Mouse (Mus musculus) limb, embryonic 14.5 days (tissue): Measurements from ENCODE around the gene Grid1. TPM values are rescaled to one million over a fixed set of nuclear protein-coding genes. Genes with fewer than 3 reads are reported as not detected.

ENCODE experiments used
- ATAC-seq: fragments of 200-750 bp; cut with Nextera tagmentation; 2 replicates; pipeline ENCODE4 v1.8.0; 2017; ENCODE audit warnings: low read depth, moderate number of reproducible peaks, moderate TSS enrichment; ENCODE audit not compliant: low FRiP score
- DNase-seq: peaks from one replicate; pipeline ENCODE4 v3.0.0-alpha.2; 2015; ENCODE audit warnings: low spot score
- H3K27ac ChIP-seq: fragments of 300-500 bp; sonication (generic); replicated peaks from 2 replicates; pipeline ENCODE4 v1.5.1; 2014; ENCODE audit warnings: low read depth, mild to moderate bottlenecking, low read length, moderate library complexity, mixed read lengths
- H3K27me3 ChIP-seq: fragments of 300-500 bp; sonication (generic); 2 replicates; pipeline ENCODE4 v1.6.1; 2014; ENCODE audit warnings: low read length, mixed read lengths; ENCODE audit not compliant: control insufficient read depth, insufficient read depth
- H3K36me3 ChIP-seq: fragments of 300-500 bp; sonication (generic); 2 replicates; pipeline ENCODE4 v1.6.1; 2014; ENCODE audit warnings: mild to moderate bottlenecking, low read length, moderate library complexity, mixed read lengths; ENCODE audit not compliant: control insufficient read depth, insufficient read depth
- H3K4me1 ChIP-seq: fragments of 300-500 bp; sonication (generic); 2 replicates; pipeline ENCODE4 v1.6.1; 2014; ENCODE audit warnings: antibody characterized with exemption, low read length, mixed read lengths; ENCODE audit not compliant: control insufficient read depth, insufficient read depth
- H3K4me2 ChIP-seq: fragments of 300-500 bp; sonication (generic); replicated peaks from 2 replicates; pipeline ENCODE4 v1.6.1; 2014; ENCODE audit warnings: low read depth, mild to moderate bottlenecking, low read length, moderate library complexity; ENCODE audit not compliant: severe bottlenecking
- H3K4me3 ChIP-seq: fragments of 300-500 bp; sonication (generic); replicated peaks from 2 replicates; pipeline ENCODE4 v1.5.1; 2014; ENCODE audit warnings: low read length
- H3K9ac ChIP-seq: fragments of 300-500 bp; sonication (generic); 2 replicates; pipeline ENCODE4 v1.6.1; 2014; ENCODE audit warnings: mild to moderate bottlenecking, low read depth, low read length, moderate library complexity; ENCODE audit not compliant: severe bottlenecking
- H3K9me3 ChIP-seq: fragments of 300-500 bp; sonication (generic); 2 replicates; pipeline ENCODE4 v1.6.1; 2016; ENCODE audit warnings: low read length; ENCODE audit not compliant: control insufficient read depth
- POLR2A ChIP-seq: fragments of 200-500 bp; IDR thresholded peaks from 2 replicates; pipeline ENCODE4 v1.8.0; 2012; ENCODE audit warnings: inconsistent platforms, mild to moderate bottlenecking, moderate library complexity, borderline replicate concordance; ENCODE audit not compliant: insufficient read depth, insufficient read length; ENCODE audit errors: extremely low read depth
- WGBS: fragments of 180-500 bp; shearing (Covaris S2); extraction: QIAGEN DNeasy Blood & Tissue Kit; methylation state at CpG from one replicate; pipeline ENCODE4 v1.1.7; 2014; 5-methylcytosine and 5-hydroxymethylcytosine counted together
- polyA plus RNA-seq, 2 experiments: library from polyadenylated mRNA; depleted of rRNA in 1 of 2; stranded (reverse) in 1 of 2; unstranded in 1 of 2; fragments of >200 nt; fragmentation: Nextera tagmentation in 1 of 2; extraction: Ambion mirVana in 1 of 2; gene quantifications; 2 replicates each; pipeline versions ENCODE4 v1.2.1 to v1.2.3; 2012 to 2014

Gene Grid1
- polyA plus RNA-seq, 2 experiments: 0.87 to 2.0 TPM

DNA sequence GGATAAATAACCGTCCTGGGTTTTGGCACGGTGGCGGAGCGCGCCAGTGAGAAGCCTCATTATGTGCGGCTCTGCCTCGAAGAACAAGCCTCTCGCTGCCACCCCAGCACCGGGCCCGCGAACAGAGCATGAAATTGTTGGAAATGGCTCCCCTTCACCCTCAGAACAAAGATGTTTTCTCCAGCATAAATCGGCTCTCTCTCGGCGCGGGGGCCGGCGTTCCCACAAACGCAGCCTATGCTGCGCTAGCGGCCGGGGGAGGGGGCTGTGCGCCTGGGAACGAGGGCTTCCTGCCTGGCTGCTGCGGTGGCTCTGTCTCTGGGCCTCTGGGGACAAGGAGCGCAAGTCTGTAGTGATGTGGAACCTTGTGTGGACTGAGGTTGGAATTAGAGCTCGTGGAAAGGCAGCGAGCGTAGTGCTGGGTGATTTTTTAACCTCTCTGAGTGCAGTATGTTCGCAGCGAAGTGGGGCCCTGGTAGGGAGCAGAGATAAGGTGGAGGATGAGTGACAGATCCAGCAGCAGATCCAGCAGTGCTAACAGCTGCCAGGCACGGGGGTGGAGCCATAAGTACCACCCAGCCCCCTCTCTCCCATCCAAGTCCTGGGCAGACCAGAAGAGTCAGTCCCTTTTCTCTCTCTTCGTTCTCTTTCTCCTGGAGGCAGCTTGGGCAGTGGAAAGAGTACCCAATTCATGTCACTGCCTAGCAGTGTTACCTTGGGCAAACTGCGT, 76.5 kb downstream of the Grid1 start:
- no peaks in the 10 kb centered on the region for H3K36me3 ChIP-seq
- TF ChIP-seq POLR2A: no peak
- no peaks in the 10 kb centered on the region for H3K4me1 ChIP-seq
- DNase-seq (no peak), ATAC-seq (peak; percentile 32; the same call in 1 of the 2 replicates)
- H3K9ac ChIP-seq: peak overlapping the region; percentile 48
- WGBS: 7% methylated on average over 32 of the region's 33 CpGs
- H3K9me3 ChIP-seq: no peaks in the 10 kb centered on the region
- peak overlapping the region; percentile 29 for H3K4me3 ChIP-seq
- H3K4me2 ChIP-seq: peak overlapping the region; percentile 65
- H3K27me3 ChIP-seq: no peaks in the 10 kb centered on the region
- no peak overlapping the region for H3K27ac ChIP-seq

DNA sequence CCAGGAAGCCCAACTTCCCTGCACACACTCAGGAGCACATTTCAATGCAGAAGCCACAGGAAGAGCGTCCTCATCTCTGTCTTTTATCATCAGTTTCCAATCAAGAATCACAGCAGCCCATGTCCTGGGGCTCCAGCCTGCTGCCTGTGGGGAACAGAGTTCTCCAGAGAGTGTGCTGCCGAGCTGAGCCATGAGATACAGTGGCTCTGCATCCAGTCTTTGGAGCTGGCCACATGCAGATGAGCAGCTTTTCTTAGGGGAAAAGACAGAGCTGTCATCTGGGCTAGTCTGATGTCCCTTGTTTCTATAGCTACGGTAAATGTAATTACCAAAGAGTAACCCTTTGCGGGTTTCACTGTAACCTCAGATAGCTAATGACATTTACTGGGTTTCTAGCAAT, 83.9 kb downstream of the Grid1 start:
- DNase-seq: no peak
- H3K27ac ChIP-seq: no peak overlapping the region
- no peak for ATAC-seq
- no peak for TF ChIP-seq POLR2A
- no peaks in the 10 kb centered on the region for H3K4me1 ChIP-seq
- no peak overlapping the region for H3K9ac ChIP-seq
- no peak overlapping the region for H3K4me3 ChIP-seq
- no peaks in the 10 kb centered on the region for H3K9me3 ChIP-seq
- no peaks in the 10 kb centered on the region for H3K36me3 ChIP-seq
- H3K27me3 ChIP-seq: no peaks in the 10 kb centered on the region
- H3K4me2 ChIP-seq: no peak overlapping the region
- 80% methylated on average over 4 of the region's 4 CpGs for WGBS

DNA sequence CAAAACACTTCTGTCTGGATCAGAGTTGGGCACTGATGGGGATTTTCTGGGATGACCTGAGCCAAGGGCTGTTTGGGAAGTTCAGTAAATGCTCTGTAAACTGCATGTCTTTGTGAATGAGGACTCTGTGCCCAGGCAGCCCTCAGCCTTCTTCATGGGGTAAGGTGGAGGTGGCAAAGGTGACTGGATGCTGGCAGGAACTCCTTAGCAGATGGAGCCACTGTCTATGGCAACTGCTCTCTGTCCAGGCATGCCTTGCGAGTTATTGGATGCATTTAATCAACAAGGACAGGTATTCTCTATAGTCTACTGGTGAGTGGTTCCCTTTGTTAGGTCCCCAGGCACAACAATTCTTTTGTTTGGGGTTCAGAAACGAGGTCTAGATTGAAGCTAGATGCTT, 85.8 kb downstream of the Grid1 start:
- DNase-seq (no peak), ATAC-seq (no peak)
- Histone ChIP-seq H3K27me3 (no peaks in the 10 kb centered on the region), H3K9me3 (no peaks in the 10 kb centered on the region), H3K4me3 (no peak overlapping the region), H3K4me1 (no peaks in the 10 kb centered on the region), H3K27ac (no peak overlapping the region), H3K36me3 (no peaks in the 10 kb centered on the region), H3K4me2 (no peak overlapping the region), H3K9ac (no peak overlapping the region)
- TF ChIP-seq POLR2A: no peak
- WGBS: 45% methylated on average over 2 of the region's 2 CpGs

DNA sequence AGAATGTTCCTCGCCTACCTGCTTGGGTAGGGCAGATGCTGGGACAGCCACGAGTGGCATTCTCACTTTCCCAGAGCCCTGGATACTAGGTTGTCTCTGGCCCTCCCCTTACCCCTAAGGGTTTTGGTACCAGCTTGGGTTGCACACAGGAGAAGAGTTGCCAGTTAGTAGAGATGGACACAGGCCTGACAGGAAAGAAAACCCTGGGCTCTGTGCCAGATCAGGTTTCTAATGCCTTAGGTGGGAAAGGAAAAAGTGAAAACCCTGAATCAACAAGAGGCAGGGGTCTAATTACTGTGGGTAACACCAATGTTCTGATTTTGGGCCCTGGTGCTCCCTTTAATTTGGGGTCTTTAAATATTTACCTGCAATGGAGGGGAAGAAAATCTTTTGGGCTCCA, 88.5 kb downstream of the Grid1 start:
- DNase-seq: no peak
- H3K27me3 ChIP-seq: no peaks in the 10 kb centered on the region
- no peaks in the 10 kb centered on the region for H3K9me3 ChIP-seq
- H3K9ac ChIP-seq: no peak overlapping the region
- H3K4me1 ChIP-seq: no peaks in the 10 kb centered on the region
- no peak overlapping the region for H3K27ac ChIP-seq
- no peaks in the 10 kb centered on the region for H3K36me3 ChIP-seq
- no peak for ATAC-seq
- no peak overlapping the region for H3K4me3 ChIP-seq
- no peak for TF ChIP-seq POLR2A
- H3K4me2 ChIP-seq: no peak overlapping the region
- 68% methylated on average over 2 of the region's 2 CpGs for WGBS

DNA sequence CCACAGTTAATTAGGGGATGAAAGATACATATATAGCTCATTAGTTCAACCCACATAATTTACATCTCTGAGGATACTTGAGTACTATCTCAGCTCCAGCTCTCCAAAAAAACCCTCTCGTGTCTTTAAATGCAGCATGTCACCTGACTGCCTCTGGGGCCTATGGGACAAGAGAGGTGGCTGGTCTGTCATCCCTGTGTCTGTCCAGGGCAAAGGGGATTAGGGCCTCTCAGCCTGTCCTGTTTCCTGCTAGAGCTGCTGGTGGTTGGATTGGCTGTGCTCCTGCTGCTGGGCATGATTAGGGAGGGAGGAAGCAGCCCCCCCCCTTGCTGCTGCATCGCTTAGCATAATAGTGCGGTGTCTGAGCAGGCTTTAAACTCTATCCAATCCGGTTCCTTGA, 88.9 kb downstream of the Grid1 start:
- Histone ChIP-seq H3K9me3 (no peaks in the 10 kb centered on the region), H3K4me1 (no peaks in the 10 kb centered on the region), H3K36me3 (no peaks in the 10 kb centered on the region), H3K27ac (no peak overlapping the region), H3K4me3 (no peak overlapping the region), H3K4me2 (no peak overlapping the region), H3K9ac (no peak overlapping the region), H3K27me3 (no peaks in the 10 kb centered on the region)
- ATAC-seq: no peak
- 31% methylated on average over 4 of the region's 4 CpGs for WGBS
- TF ChIP-seq POLR2A: no peak
- DNase-seq: no peak

DNA sequence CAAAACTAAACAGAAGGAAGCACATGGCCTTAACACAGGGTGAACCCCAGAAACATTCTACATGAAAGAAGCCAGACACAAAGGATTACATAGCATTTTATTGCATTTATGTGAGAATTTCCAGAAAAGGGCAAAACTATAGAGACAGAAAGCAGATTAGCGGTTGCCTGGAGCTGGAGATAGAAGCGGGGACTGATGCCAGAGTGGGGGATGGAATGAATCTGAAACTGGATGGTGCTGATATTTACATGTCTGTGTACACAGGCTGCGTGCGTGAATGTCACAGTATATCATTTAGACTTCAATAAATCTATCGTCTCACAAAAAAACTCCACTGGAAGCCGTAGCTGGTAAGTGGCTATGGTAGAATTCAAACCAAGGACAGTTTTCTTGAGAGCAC, 96.4 kb downstream of the Grid1 start:
- no peak for ATAC-seq

More for the DNA sequence above, 96.4 kb downstream of the Grid1 start:
- DNase-seq: no peak
- Histone ChIP-seq H3K4me3 (no peak overlapping the region), H3K4me2 (no peak overlapping the region), H3K9me3 (no peaks in the 10 kb centered on the region), H3K36me3 (no peaks in the 10 kb centered on the region), H3K27me3 (no peaks in the 10 kb centered on the region), H3K9ac (no peak overlapping the region), H3K4me1 (no peaks in the 10 kb centered on the region), H3K27ac (no peak overlapping the region)
- no peak for TF ChIP-seq POLR2A
- WGBS: 77% methylated on average over 6 of the region's 6 CpGs
